Mouse (Mus musculus) megakaryocyte, embryonic 14.5 days (primary cell): ENCODE results near the gene Zbtb38.

Experiments used
- FLI1 ChIP-seq: IDR thresholded peaks from 2 replicates; pipeline ENCODE4 v1.6.1; 2012; ENCODE audit warnings: low read length, inconsistent platforms, mixed read lengths
- GATA1 ChIP-seq: IDR thresholded peaks from 3 replicates; pipeline ENCODE4 v1.6.1; 2012; ENCODE audit warnings: mixed read lengths, low read length, inconsistent platforms, borderline replicate concordance

DNA sequence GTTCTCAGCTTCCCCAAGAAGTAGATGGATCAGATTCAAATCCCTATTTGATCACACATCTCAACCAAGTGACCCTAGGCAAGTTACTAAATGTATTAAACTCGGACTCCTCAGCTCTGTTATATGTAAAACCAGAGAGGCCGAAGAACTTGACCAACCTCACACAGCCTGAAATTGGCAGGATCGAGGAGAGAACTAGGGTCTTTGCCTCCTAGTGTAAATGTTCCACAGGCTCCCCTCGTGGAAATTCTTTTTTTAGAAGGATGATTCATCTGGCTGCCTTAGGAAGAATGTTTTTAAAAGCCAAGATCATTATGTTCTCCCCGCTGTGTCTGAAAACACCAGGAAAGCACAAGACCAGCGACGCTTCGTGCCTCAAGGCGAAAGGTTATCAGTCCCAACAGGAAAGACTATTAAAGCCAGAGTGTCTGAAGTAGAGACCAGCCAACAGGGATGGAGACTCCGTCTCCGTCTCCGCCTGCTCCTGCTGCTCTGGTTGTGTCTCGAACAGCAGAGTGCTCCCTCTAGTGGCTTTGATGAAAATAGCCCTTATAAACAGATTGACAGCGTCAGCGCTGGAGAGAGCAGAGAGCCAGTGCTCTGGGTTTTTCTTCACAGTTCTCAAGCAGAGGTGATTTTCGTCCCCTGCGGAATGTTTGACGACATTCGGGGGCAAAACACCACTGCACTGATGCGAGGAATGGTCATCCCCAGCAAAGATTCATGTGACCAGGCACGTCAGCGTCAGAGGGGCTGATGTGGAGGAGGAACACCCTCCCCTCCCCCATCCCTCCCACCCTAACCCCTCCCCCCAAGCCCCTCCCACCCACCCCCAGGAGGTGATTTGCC lies 6.3 kb upstream of the Zbtb38 start:
- TF ChIP-seq GATA1 (no peak), FLI1 (no peak)
